Mouse (Mus musculus): ENCODE data around the gene Tmem143. TPM values are rescaled to one million over a fixed set of nuclear protein-coding genes. Genes with fewer than 3 reads are reported as not detected.
A peak's percentile ranks its signal among the peaks of the same experiment; 100 is the strongest.

Tmem143 gene
- polyA plus RNA-seq (2015; fragmentation: Nextera tagmentation; extraction: Ambion mirVana), result 6.5 and 8.2 TPM in 2 replicates

DNA sequence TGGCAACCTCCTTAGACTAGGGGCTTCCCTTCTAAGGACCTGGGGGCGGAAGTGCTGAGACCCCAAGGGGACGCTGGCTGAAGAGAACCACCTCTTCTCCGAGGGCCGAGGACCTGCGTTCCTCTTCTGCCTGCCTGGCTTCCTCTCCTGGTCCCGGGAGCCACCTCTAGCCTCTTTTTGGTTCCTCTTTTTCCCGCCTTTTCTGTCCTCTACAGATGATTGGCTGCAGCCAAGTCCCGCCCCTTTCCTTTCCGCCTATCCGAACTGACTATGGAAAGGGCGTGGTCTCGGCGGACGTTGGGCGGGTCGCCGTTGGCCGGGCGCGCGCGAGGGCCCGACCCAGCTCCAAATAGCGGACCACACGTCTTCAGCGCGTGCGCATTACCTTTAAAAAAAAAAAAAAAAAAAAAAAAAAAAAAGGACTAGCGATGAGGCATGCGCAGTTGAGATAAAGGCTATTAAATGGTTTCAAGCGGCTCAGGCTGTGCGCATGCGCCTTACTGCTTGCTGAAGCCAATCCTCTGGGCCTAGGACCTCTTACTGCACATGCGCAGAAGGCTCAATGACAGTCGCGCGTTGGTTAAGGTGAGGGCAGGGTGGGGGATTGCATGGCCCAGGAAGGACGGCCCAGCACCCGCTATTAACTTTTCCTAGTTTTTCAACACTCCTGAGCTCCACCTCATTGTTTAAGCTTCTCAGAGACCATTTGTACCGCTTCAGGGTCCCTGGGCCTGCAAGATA is at the start of gene Tmem143, which contains the start of gene Syngr4:
Gene Tmem143 (plus strand): TSS at position 425 of the 741 bp plus-strand sequence.
Gene Syngr4 (minus strand): TSS at position 198 of the 741 bp plus-strand sequence.
- Histone ChIP-seq H3K4me3 (ENCODE audit: low read length) (peak within 1 kb of the TSS; percentile 48), H3K4me1 (ENCODE audit: control insufficient read depth, insufficient read depth, low read depth, low read length) (peaks cover 8% of the 10 kb centered on the region), H3K9ac (ENCODE audit: low read depth, low read length) (peak within 1 kb of the TSS; percentile 65), H3K27me3 (replicated peaks; ENCODE audit: control insufficient read depth, insufficient read depth, low read length) (no peaks in the 10 kb centered on the region), H3K27ac (ENCODE audit: low read depth, low read length) (peak within 1 kb of the TSS; percentile 63), H3K36me3 (ENCODE audit: control insufficient read depth, insufficient read depth, low read length) (no peaks in the 10 kb centered on the region), H3K9me3 (ENCODE audit: control insufficient read depth, low read length) (no peaks in the 10 kb centered on the region), H3K4me2 (ENCODE audit: low read length) (peak within 1 kb of the TSS; percentile 59)
- WGBS, result under 1% methylated on average over 39 of the region's 40 CpGs
- peak; percentile 93 for ATAC-seq

DNA sequence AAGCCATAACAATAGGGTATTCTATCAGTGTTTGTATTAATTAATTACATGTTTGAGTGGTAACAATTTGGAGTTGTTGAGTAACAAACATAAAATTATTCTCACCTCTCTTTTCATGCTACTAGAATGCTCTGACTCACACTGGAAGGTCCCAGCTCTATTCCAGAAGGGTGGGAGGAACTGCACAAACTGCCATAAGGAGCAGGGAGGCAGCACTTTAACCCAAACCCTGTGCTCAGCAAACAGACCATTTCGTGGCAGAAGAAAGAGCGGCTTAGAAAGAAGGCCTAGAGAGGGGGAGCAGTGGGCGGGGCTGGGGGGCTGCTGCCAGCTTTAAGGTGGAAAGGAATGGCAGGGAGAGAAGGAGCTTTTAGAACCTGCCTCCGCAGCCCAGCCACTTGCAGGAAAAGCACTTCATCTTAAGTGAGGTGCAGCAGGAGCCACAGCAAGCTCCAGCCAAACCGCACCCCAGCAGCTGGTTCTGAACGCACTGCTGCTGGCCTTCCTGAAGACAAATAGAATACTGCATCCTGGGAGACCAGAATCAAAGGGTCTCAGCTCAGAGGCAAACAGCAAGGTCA is 48.2 kb upstream of the Tmem143 start:
- WGBS, result 13% methylated on average over 6 of the region's 6 CpGs
- no peak for ATAC-seq
- no peak overlapping the region for H3K4me3 ChIP-seq (ENCODE audit: low read length)
- H3K4me2 ChIP-seq (ENCODE audit: low read length), result no peak overlapping the region
- H3K27me3 ChIP-seq (replicated peaks; ENCODE audit: control insufficient read depth, insufficient read depth, low read length), result no peaks in the 10 kb centered on the region; the same call in 1 of the 2 replicates
- no peak overlapping the region for H3K27ac ChIP-seq (ENCODE audit: low read depth, low read length)
- no peaks in the 10 kb centered on the region for H3K9me3 ChIP-seq (ENCODE audit: control insufficient read depth, low read length)
- peak overlapping the region; percentile 17; the same call in 1 of the 2 replicates for H3K9ac ChIP-seq (ENCODE audit: low read depth, low read length)
- no peaks in the 10 kb centered on the region for H3K4me1 ChIP-seq (ENCODE audit: control insufficient read depth, insufficient read depth, low read depth, low read length)
- no peaks in the 10 kb centered on the region; the same call in 1 of the 2 replicates for H3K36me3 ChIP-seq (ENCODE audit: control insufficient read depth, insufficient read depth, low read length)

GRCm38 (mm10) chr7:45850661-45851060 is 46.1 kb upstream of the Tmem143 start:
- no peak overlapping the region for H3K4me2 ChIP-seq (ENCODE audit: low read length)
- WGBS, result 70% methylated on average over 3 of the region's 3 CpGs
- H3K9me3 ChIP-seq (ENCODE audit: control insufficient read depth, low read length), result no peaks in the 10 kb centered on the region
- H3K27ac ChIP-seq (ENCODE audit: low read depth, low read length), result no peak overlapping the region
- H3K36me3 ChIP-seq (ENCODE audit: control insufficient read depth, insufficient read depth, low read length), result no peaks in the 10 kb centered on the region; the same call in 1 of the 2 replicates
- no peaks in the 10 kb centered on the region; the same call in 1 of the 2 replicates for H3K27me3 ChIP-seq (replicated peaks; ENCODE audit: control insufficient read depth, insufficient read depth, low read length)
- ATAC-seq, result no peak
- H3K4me1 ChIP-seq (ENCODE audit: control insufficient read depth, insufficient read depth, low read depth, low read length), result no peaks in the 10 kb centered on the region
- no peak overlapping the region for H3K9ac ChIP-seq (ENCODE audit: low read depth, low read length)
- H3K4me3 ChIP-seq (ENCODE audit: low read length), result no peak overlapping the region

- Histone ChIP-seq H3K36me3 (ENCODE audit: control insufficient read depth, insufficient read depth, low read length) (no peaks in the 10 kb centered on the region; the same call in 1 of the 2 replicates), H3K4me3 (ENCODE audit: low read length) (no peak overlapping the region), H3K9me3 (ENCODE audit: control insufficient read depth, low read length) (no peaks in the 10 kb centered on the region), H3K27ac (ENCODE audit: low read depth, low read length) (no peak overlapping the region), H3K4me1 (ENCODE audit: control insufficient read depth, insufficient read depth, low read depth, low read length) (peaks cover 8% of the 10 kb centered on the region), H3K4me2 (ENCODE audit: low read length) (no peak overlapping the region), H3K27me3 (replicated peaks; ENCODE audit: control insufficient read depth, insufficient read depth, low read length) (peaks cover 9% of the 10 kb centered on the region), H3K9ac (ENCODE audit: low read depth, low read length) (no peak overlapping the region)
- ATAC-seq, result no peak
- 84% methylated on average over 12 of the region's 12 CpGs for WGBS
Observed at GRCm38 (mm10) chr7:45853089-45853488, 43.7 kb upstream of the Tmem143 start.

DNA sequence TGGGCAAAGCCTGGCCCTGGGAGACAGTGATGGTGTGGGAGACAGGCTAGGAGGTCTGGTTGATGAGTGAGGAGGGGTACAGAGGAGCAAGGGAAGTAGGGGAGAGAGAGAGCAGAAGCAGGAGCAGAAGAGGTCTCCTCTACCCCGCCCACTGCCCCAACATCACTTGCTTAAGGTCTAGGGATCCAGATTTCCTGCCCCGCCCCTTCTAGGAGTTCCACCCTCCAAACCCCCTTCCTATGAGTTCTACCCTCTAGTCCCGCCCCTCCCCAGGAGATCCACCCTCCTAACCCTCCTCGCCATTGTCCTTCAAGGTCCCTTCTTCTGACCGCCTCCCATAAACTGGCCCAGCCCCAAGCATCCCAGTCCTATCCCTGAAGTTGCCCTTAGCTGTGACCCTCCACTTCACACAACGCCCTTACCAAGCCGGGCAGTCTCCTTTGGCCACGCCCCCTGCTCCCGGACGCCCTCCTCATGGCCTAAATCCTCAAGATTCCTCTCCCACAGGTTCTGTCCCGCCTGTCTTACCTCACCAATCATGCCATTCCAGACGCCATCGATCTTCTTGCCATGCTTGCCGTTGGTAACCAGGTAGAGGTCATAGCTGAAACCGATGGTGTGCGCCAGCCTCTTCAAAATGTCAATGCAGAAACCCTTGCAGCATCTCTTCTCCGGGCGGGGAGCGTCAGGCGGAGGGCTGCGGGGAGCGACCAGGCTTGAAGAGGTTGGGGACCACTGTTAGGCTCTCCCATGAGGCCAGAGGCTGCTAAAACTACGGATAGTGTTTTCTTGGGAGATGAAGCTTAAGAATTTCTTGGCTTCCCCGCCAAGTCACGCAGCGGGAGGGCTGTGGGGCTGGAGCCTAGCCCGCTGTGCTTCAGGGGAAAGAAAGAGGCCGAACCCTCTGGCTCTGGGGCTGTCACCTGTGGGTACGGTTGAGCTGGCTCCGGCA is 39.5 kb upstream of the Tmem143 start:
- H3K9me3 ChIP-seq (ENCODE audit: control insufficient read depth, low read length), result no peaks in the 10 kb centered on the region
- peak; percentile 46; the same call in 1 of the 2 replicates for ATAC-seq
- H3K4me2 ChIP-seq (ENCODE audit: low read length), result peak overlapping the region; percentile 52
- no peaks in the 10 kb centered on the region; the same call in 1 of the 2 replicates for H3K36me3 ChIP-seq (ENCODE audit: control insufficient read depth, insufficient read depth, low read length)
- peaks cover 8% of the 10 kb centered on the region for H3K4me1 ChIP-seq (ENCODE audit: control insufficient read depth, insufficient read depth, low read depth, low read length)
- peak overlapping the region; percentile 15; the same call in 1 of the 2 replicates for H3K9ac ChIP-seq (ENCODE audit: low read depth, low read length)
- WGBS, result 6% methylated on average over 30 of the region's 30 CpGs
- peaks cover 17% of the 10 kb centered on the region for H3K27me3 ChIP-seq (replicated peaks; ENCODE audit: control insufficient read depth, insufficient read depth, low read length)
- H3K27ac ChIP-seq (ENCODE audit: low read depth, low read length), result no peak overlapping the region
- H3K4me3 ChIP-seq (ENCODE audit: low read length), result peak overlapping the region; percentile 29

- no peak overlapping the region for H3K27ac ChIP-seq (ENCODE audit: low read depth, low read length)
- no peak overlapping the region for H3K4me2 ChIP-seq (ENCODE audit: low read length)
- H3K36me3 ChIP-seq (ENCODE audit: control insufficient read depth, insufficient read depth, low read length), result no peaks in the 10 kb centered on the region; the same call in 1 of the 2 replicates
- H3K9me3 ChIP-seq (ENCODE audit: control insufficient read depth, low read length), result no peaks in the 10 kb centered on the region
- peaks cover 8% of the 10 kb centered on the region for H3K4me1 ChIP-seq (ENCODE audit: control insufficient read depth, insufficient read depth, low read depth, low read length)
- WGBS, result 71% methylated on average over 4 of the region's 4 CpGs
- no peak overlapping the region for H3K4me3 ChIP-seq (ENCODE audit: low read length)
- no peak for ATAC-seq
- H3K27me3 ChIP-seq (replicated peaks; ENCODE audit: control insufficient read depth, insufficient read depth, low read length), result peaks cover 17% of the 10 kb centered on the region
- no peak overlapping the region for H3K9ac ChIP-seq (ENCODE audit: low read depth, low read length)
Observed at GRCm38 (mm10) chr7:45859008-45859407, 37.7 kb upstream of the Tmem143 start.

GRCm38 (mm10) chr7:45862804-45863203 is 33.9 kb upstream of the Tmem143 start:
- H3K27me3 ChIP-seq (replicated peaks; ENCODE audit: control insufficient read depth, insufficient read depth, low read length), result peaks cover 8% of the 10 kb centered on the region
- no peaks in the 10 kb centered on the region; the same call in 1 of the 2 replicates for H3K36me3 ChIP-seq (ENCODE audit: control insufficient read depth, insufficient read depth, low read length)
- H3K27ac ChIP-seq (ENCODE audit: low read depth, low read length), result no peak overlapping the region
- 87% methylated on average over 7 of the region's 7 CpGs for WGBS
- no peaks in the 10 kb centered on the region for H3K9me3 ChIP-seq (ENCODE audit: control insufficient read depth, low read length)
- no peak for ATAC-seq
- H3K4me2 ChIP-seq (ENCODE audit: low read length), result no peak overlapping the region
- no peak overlapping the region for H3K9ac ChIP-seq (ENCODE audit: low read depth, low read length)
- H3K4me1 ChIP-seq (ENCODE audit: control insufficient read depth, insufficient read depth, low read depth, low read length), result peaks cover 12% of the 10 kb centered on the region
- no peak overlapping the region for H3K4me3 ChIP-seq (ENCODE audit: low read length)

GRCm38 (mm10) chr7:45864435-45864834 is 32.3 kb upstream of the Tmem143 start:
- Histone ChIP-seq H3K4me1 (ENCODE audit: control insufficient read depth, insufficient read depth, low read depth, low read length) (peaks cover 22% of the 10 kb centered on the region), H3K4me3 (ENCODE audit: low read length) (no peak overlapping the region), H3K4me2 (ENCODE audit: low read length) (no peak overlapping the region), H3K9ac (ENCODE audit: low read depth, low read length) (no peak overlapping the region), H3K36me3 (ENCODE audit: control insufficient read depth, insufficient read depth, low read length) (no peaks in the 10 kb centered on the region; the same call in 1 of the 2 replicates), H3K27me3 (replicated peaks; ENCODE audit: control insufficient read depth, insufficient read depth, low read length) (no peaks in the 10 kb centered on the region; the same call in 1 of the 2 replicates), H3K27ac (ENCODE audit: low read depth, low read length) (no peak overlapping the region), H3K9me3 (ENCODE audit: control insufficient read depth, low read length) (no peaks in the 10 kb centered on the region)
- ATAC-seq, result no peak
- 60% methylated on average over 3 of the region's 3 CpGs for WGBS
